Mouse (Mus musculus) E14TG2a.4 (cell line): ENCODE results near the gene Rbpj.
"Not testable (repeated sequence)": the region's sequence is repeated elsewhere in the genome, so short reads cannot be mapped to it uniquely, and the experiment has no call there.

Experiments used
- H3K27me3 ChIP-seq: 2 replicates; pipeline ENCODE4 v1.6.1; 2014; ENCODE audit warnings: low read length, control low read depth; ENCODE audit not compliant: insufficient read depth
- H3K36me3 ChIP-seq: 2 replicates; pipeline ENCODE4 v1.6.1; 2014; ENCODE audit warnings: low read length, control low read depth; ENCODE audit not compliant: insufficient read depth
- H3K4me1 ChIP-seq: replicated peaks from 2 replicates; pipeline ENCODE4 v1.6.1; 2014; ENCODE audit warnings: low read depth, low read length, control low read depth
- H3K4me3 ChIP-seq: replicated peaks from 2 replicates; pipeline ENCODE4 v1.5.1; 2014; ENCODE audit warnings: mild to moderate bottlenecking, low read length
- H3K9me3 ChIP-seq: 2 replicates; pipeline ENCODE4 v1.6.1; 2014; ENCODE audit warnings: low read length, control low read depth
- CTCF ChIP-seq: conservative IDR thresholded peaks from 2 replicates; pipeline ENCODE4 v1.5.1; 2014; ENCODE audit warnings: low read length
- NANOG ChIP-seq: IDR thresholded peaks from 2 replicates; pipeline ENCODE4 v1.6.1; 2014; ENCODE audit warnings: borderline replicate concordance, low read length, mixed read lengths
- POU5F1 ChIP-seq: IDR thresholded peaks from 2 replicates; pipeline ENCODE4 v1.6.1; 2014; ENCODE audit warnings: low read length, borderline replicate concordance

Rbpj gene

DNA sequence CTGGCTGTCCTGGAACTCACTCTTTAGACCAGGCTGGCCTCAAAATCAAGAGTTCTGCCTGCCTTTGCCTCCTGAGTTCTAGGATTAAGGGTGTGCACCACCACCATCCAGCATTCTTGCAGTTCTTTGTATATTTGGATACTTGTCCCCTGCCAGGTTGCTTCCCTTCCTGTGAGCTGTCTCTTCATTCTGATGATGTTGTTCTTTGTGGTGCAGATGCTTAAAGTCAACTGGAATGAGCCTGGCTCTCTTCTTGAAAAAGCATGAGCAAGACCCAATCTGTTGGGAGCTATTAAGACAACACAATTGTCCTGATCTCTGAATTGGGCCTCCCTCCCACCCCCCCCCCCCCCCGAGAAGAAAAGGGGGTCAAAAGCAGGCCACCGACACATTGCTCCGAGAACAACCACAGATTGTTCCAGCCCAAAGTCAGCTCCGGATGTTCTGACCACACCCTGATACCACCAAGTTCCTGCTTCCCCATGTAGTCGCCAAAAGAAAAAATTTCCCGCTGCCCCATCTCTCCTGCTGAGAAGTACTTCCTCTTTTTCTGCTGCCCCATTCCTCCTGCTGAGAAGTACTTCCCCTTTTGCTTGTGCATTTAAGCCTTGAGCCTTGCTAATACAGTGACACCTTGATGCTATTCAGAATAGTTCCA, 207.7 kb downstream of the Rbpj start:
- H3K36me3 ChIP-seq, H3K27me3 ChIP-seq, H3K4me3 ChIP-seq: not testable (repeated sequence)
- TF ChIP-seq NANOG = peak; percentile 67; the same call in 1 of the 2 replicates
- Histone ChIP-seq H3K4me1 (peaks cover 50% of the 10 kb centered on the region), H3K9me3 (peaks cover 31% of the 10 kb centered on the region)

DNA sequence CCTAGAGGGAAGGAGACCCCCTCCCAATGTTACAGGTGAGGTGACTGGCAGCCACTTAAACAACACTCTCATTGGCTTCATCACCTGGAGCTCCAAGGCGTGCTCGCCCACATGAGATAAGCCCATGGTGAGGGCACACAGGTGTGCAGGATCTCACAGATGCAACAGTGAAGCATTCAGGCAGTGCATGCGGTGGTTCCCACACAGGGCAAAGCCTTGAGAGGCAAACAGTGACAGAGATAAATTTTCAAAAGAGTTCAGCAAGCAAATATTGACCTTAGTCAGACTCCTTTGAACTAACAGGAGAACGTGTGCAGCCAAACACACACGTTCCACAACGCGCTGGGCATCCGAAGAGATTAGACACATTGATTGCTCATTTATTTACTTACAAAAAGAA, 210.7 kb downstream of the Rbpj start:
- Histone ChIP-seq H3K36me3 (no peaks in the 10 kb centered on the region), H3K9me3 (peaks cover 31% of the 10 kb centered on the region), H3K4me3 (no peak overlapping the region), H3K4me1 (peaks cover 40% of the 10 kb centered on the region), H3K27me3 (no peaks in the 10 kb centered on the region)
- no peak for TF ChIP-seq POU5F1

DNA sequence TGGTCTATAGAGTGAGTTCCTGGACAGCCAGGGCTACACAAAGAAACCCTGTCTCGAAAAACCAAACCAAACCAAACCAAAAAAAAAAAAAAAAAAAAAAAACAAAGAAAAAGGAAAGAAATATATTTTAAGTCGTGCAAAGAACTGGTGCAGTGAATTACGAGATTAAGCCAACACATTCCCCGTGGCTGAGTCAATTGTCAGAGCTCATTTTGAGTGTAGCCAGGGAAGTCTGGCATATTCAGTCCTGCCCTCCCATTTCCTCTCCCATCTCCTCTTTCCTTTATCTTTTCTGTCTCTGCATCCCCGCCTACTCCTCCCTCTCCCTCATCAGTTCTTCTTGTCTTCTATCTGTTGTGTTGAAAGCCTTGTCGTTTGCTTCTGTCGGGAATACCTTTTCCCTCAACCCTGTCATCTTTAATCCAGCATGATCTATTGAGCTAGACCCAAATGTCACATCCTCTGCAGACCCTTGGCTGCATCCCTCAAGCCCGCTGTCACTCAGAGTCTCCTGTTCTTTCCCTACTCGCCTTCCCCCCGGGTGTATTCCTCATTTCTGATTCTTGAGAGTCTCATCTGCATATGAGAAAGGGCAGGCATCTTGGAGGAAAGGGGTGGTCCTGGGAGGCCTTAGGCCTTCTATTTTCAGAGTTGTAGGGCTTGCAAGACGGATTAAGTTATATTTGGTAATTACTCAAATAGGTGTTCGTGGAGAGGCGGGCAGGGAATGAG, 212.2 kb downstream of the Rbpj start:
- H3K27me3 ChIP-seq = no peaks in the 10 kb centered on the region
- H3K36me3 ChIP-seq = no peaks in the 10 kb centered on the region
- no peak for TF ChIP-seq NANOG
- TF ChIP-seq POU5F1 = no peak
- TF ChIP-seq CTCF = no peak
- peaks cover 26% of the 10 kb centered on the region for H3K4me1 ChIP-seq
- H3K9me3 ChIP-seq = peaks cover 26% of the 10 kb centered on the region
- H3K4me3 ChIP-seq = peak overlapping the region; percentile 20; the same call in 1 of the 2 replicates

DNA sequence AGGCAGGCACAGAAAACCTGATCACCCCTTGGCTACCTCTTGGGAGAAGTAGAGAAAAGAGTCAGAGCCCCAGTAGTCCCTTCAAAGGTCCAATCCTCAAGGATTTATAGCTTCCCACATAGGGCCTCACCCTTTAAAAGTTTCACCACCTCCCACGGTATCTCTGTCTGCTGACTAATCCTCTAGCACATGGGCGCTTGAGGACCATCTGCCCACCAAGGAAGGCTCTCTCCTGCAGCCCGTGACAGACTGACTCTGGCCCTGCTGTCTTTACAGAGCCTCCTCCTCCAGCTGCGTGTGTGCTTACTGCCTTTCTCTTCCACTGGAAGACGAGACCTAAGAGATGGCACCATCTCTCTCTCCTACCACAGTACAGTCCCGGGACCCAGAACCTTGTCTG, 213.7 kb downstream of the Rbpj start:
- Histone ChIP-seq H3K36me3 (no peaks in the 10 kb centered on the region), H3K27me3 (no peaks in the 10 kb centered on the region), H3K4me1 (peaks cover 24% of the 10 kb centered on the region), H3K4me3 (no peak overlapping the region), H3K9me3 (peaks cover 16% of the 10 kb centered on the region)
- TF ChIP-seq NANOG = no peak
- TF ChIP-seq CTCF = no peak
- no peak for TF ChIP-seq POU5F1

DNA sequence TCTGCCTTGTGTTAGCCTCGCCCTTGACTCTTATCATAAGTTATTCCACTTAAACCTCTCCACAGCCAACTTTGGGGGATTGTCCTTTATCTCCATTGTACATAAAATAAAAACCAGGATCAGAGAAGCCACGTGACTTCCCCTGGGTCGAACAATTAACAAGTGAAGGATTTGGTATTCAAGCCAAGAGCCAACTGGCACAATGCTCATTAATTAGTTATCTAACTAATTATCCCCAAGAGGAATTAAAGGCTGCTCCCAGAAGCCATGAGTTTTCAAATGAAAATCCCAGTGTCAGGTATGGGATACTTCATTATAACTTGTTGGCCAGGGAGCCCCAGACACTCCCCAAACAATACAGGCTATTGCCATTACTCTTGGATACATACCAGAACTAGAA, 218.0 kb downstream of the Rbpj start:
- Histone ChIP-seq H3K4me1 (peaks cover 8% of the 10 kb centered on the region), H3K36me3 (no peaks in the 10 kb centered on the region), H3K9me3 (peaks cover 17% of the 10 kb centered on the region; the same call in 1 of the 2 replicates), H3K27me3 (no peaks in the 10 kb centered on the region), H3K4me3 (no peak overlapping the region)
- no peak for TF ChIP-seq CTCF
- no peak for TF ChIP-seq POU5F1
- no peak for TF ChIP-seq NANOG

DNA sequence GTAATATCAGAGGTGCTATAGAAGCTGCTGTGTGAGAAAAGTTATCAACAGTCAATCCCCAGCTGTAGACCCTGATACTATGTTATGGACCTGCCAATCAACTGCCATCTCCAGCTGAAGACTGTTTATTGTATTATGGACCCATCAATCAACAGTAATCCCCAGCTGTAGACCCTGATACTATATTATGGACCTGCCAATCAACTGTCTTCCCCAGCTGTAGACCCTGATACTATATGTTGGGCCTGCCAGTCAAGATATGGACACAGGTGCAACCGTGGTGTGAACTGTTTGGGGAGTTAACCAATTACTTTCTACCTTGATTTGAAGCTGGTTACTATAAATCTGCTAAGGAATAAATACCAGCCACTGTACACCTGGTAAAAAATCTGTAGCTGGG, 218.5 kb downstream of the Rbpj start:
- TF ChIP-seq NANOG (no peak), POU5F1 (no peak), CTCF (no peak)
- no peaks in the 10 kb centered on the region for H3K36me3 ChIP-seq
- no peaks in the 10 kb centered on the region for H3K27me3 ChIP-seq
- H3K4me1 ChIP-seq = peaks cover 5% of the 10 kb centered on the region
- peaks cover 19% of the 10 kb centered on the region for H3K9me3 ChIP-seq
- H3K4me3 ChIP-seq = no peak overlapping the region

DNA sequence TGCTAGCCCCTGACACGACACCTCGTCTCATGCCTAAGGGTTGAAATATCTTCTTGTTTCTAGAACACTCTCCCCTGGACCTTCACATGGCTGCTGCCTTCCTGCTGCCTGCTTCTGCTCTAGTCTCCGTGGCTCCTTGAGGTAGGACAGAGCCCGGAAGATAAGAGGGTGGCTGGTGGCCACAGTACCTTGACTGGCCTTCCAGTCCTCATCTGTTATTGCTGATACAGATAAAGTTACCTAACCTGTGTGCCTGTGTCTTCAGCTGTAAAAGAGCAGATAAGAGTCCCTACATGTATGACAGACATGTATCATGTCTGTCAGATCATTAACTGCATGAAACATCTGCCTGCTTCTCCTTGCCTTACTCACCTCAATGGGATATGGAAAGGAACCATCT, 219.7 kb downstream of the Rbpj start:
- Histone ChIP-seq H3K27me3 (0 out of 2 replicates have a peak, but pooled peaks cover 4% of the 10 kb centered on the region), H3K36me3 (no peaks in the 10 kb centered on the region), H3K4me3 (no peak overlapping the region), H3K9me3 (peaks cover 22% of the 10 kb centered on the region), H3K4me1 (no peaks in the 10 kb centered on the region)
- TF ChIP-seq CTCF (no peak), NANOG (no peak), POU5F1 (no peak)

DNA sequence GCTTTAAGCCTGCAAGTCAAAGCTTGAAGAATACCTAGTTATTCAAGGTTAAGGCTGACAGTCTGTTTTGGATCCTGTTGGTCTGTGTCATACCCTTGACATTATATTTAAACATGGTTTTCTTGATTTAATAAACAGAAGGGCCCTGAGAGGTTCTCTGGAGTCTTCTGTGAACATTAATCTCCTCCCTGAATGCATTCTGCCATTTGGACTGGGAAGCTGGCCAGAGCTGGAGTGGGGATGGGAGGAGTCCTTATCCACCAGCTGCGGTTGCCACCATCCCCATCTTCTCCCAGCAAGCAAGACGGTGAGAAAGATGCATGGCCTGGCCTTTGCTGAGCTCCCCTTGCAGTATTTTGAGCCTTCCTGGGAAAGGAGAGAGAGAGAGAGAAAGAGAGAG, 220.4 kb downstream of the Rbpj start:
- Histone ChIP-seq H3K27me3 (0 out of 2 replicates have a peak, but pooled peaks cover 4% of the 10 kb centered on the region), H3K4me3 (no peak overlapping the region), H3K36me3 (no peaks in the 10 kb centered on the region), H3K9me3 (peaks cover 22% of the 10 kb centered on the region), H3K4me1 (no peaks in the 10 kb centered on the region)
- TF ChIP-seq CTCF (no peak), NANOG (no peak), POU5F1 (no peak)
